Mouse (Mus musculus) liver, embryonic 15.5 days (tissue): ENCODE measurements around the gene Dusp22. TPM values are rescaled to one million over a fixed set of nuclear protein-coding genes. Genes with fewer than 3 reads are reported as not detected.

Experiments
- ATAC-seq: fragments of 200-750 bp; cut with Nextera tagmentation; 2 replicates; pipeline ENCODE4 v1.8.0; 2017; ENCODE audit warnings: moderate number of reproducible peaks, mild to moderate bottlenecking, moderate library complexity; ENCODE audit not compliant: insufficient read depth
- H3K27ac ChIP-seq: fragments of 300-500 bp; sonication (generic); replicated peaks from 2 replicates; pipeline ENCODE4 v1.5.1; 2015; ENCODE audit warnings: mild to moderate bottlenecking, inconsistent platforms
- H3K27me3 ChIP-seq: fragments of 300-500 bp; sonication (generic); 2 replicates; pipeline ENCODE4 v1.6.1; 2015; ENCODE audit warnings: mild to moderate bottlenecking, inconsistent platforms
- H3K36me3 ChIP-seq: fragments of 300-500 bp; sonication (generic); replicated peaks from 2 replicates; pipeline ENCODE4 v1.6.1; 2015; ENCODE audit warnings: moderate library complexity, mild to moderate bottlenecking, inconsistent platforms
- H3K4me1 ChIP-seq: fragments of 300-500 bp; sonication (generic); replicated peaks from 2 replicates; pipeline ENCODE4 v1.6.1; 2015; ENCODE audit warnings: inconsistent platforms
- H3K4me2 ChIP-seq: fragments of 300-500 bp; sonication (generic); 2 replicates; pipeline ENCODE4 v1.6.1; 2015; ENCODE audit warnings: moderate library complexity, mild to moderate bottlenecking, inconsistent platforms
- H3K4me3 ChIP-seq: fragments of 300-500 bp; sonication (generic); replicated peaks from 2 replicates; pipeline ENCODE4 v1.5.1; 2015; ENCODE audit warnings: mild to moderate bottlenecking, inconsistent platforms
- H3K9ac ChIP-seq: fragments of 300-500 bp; sonication (generic); 2 replicates; pipeline ENCODE4 v1.6.1; 2015; ENCODE audit warnings: moderate library complexity, mild to moderate bottlenecking, inconsistent platforms
- H3K9me3 ChIP-seq: fragments of 300-500 bp; sonication (generic); replicated peaks from 2 replicates; pipeline ENCODE4 v1.6.1; 2016; ENCODE audit warnings: inconsistent platforms
- WGBS: fragments of 180-500 bp; shearing (Covaris S2); methylation state at CpG from one replicate; pipeline ENCODE4 v1.1.7; 2015; ENCODE audit warnings: mixed read lengths; ENCODE audit not compliant: insufficient replicate concordance; 5-methylcytosine and 5-hydroxymethylcytosine counted together
- polyA plus RNA-seq: library from polyadenylated mRNA; unstranded; fragments of >200 nt; fragmentation: Nextera tagmentation; extraction: Ambion mirVana; gene quantifications from 2 replicates; pipeline ENCODE4 v1.2.1, GENCODE M21; 2015

Gene Dusp22
- polyA plus RNA-seq, 1 experiment from 2014 or later: 7.9 TPM

- H3K27me3 ChIP-seq: no peaks in the 10 kb centered on the region
- H3K27ac ChIP-seq: no peak overlapping the region
- H3K4me3 ChIP-seq: no peak overlapping the region
- 37% methylated on average over 5 of the region's 5 CpGs for WGBS
- H3K36me3 ChIP-seq: no peaks in the 10 kb centered on the region
- no peak overlapping the region for H3K4me2 ChIP-seq
- no peaks in the 10 kb centered on the region for H3K9me3 ChIP-seq
- ATAC-seq: no peak
- no peak overlapping the region for H3K9ac ChIP-seq
- H3K4me1 ChIP-seq: no peaks in the 10 kb centered on the region
These were observed 63.5 kb downstream of the Dusp22 start for GRCm38 (mm10) chr13:30723258-30723657.

- H3K9ac ChIP-seq: no peak overlapping the region
- H3K4me3 ChIP-seq: no peak overlapping the region
- ATAC-seq: no peak
- no peaks in the 10 kb centered on the region for H3K4me1 ChIP-seq
- no peaks in the 10 kb centered on the region for H3K27me3 ChIP-seq
- H3K36me3 ChIP-seq: no peaks in the 10 kb centered on the region
- no peak overlapping the region for H3K4me2 ChIP-seq
- no peak overlapping the region for H3K27ac ChIP-seq
- 47% methylated on average over 8 of the region's 8 CpGs for WGBS
- H3K9me3 ChIP-seq: no peaks in the 10 kb centered on the region
These were observed 64.1 kb downstream of the Dusp22 start for GRCm38 (mm10) chr13:30723858-30724257.

DNA sequence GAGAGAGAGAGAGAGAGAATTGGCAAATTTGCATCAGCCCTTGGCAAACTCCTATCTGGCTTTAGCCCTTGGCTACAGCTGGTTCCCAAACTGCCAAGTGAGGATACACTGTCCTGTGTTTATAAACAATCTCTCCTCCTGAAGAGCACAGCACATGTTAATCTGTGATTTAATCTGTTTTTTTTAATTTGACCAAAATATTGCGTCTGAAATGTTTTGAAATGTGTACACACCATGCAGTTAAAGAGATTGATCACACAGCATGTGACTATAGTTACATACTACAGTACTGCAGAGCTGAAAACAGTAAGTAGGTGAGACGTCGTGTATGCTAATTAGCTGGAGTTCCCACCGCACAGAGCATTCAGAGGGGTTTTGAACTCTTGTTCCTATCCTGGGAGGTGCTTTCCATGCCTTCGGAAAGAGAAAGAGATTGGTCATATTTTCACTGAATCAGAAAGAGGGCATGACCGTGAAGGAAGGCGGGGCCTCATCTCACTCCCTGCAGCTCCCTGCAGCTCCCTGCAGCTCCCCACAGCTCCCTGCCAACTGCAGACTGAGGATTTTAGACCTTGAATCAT is 65.0 kb downstream of the Dusp22 start:
- no peak overlapping the region for H3K4me2 ChIP-seq
- H3K27me3 ChIP-seq: no peaks in the 10 kb centered on the region
- no peak overlapping the region for H3K9ac ChIP-seq
- no peaks in the 10 kb centered on the region for H3K36me3 ChIP-seq
- H3K4me1 ChIP-seq: no peaks in the 10 kb centered on the region
- no peaks in the 10 kb centered on the region for H3K9me3 ChIP-seq
- H3K27ac ChIP-seq: no peak overlapping the region
- no peak overlapping the region for H3K4me3 ChIP-seq
- 29% methylated on average over 7 of the region's 7 CpGs for WGBS
- no peak for ATAC-seq

DNA sequence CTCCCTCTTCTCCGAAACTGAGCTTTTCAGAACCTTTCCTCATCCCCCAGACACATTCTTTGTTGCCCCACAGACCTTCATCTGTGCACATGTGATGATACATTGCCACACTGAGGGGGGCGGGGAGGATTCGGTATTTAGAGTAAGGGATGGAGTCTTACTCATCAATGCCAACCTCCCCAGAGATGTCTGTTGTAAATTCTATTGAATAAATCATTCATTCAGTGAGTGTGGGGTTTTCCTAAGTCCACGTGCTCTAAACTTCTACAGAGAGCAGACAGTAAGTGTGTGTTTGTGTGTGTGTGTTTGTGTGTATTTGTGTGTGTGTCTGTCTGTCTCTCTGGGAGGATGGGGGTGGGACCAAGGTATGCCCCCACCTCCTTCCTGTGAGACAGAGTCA is 67.1 kb downstream of the Dusp22 start:
- Histone ChIP-seq H3K4me1 (no peaks in the 10 kb centered on the region), H3K9me3 (no peaks in the 10 kb centered on the region), H3K4me3 (no peak overlapping the region), H3K9ac (no peak overlapping the region), H3K4me2 (no peak overlapping the region), H3K36me3 (no peaks in the 10 kb centered on the region), H3K27ac (no peak overlapping the region), H3K27me3 (no peaks in the 10 kb centered on the region)
- no peak for ATAC-seq
- 60% methylated on average over 4 of the region's 4 CpGs for WGBS

DNA sequence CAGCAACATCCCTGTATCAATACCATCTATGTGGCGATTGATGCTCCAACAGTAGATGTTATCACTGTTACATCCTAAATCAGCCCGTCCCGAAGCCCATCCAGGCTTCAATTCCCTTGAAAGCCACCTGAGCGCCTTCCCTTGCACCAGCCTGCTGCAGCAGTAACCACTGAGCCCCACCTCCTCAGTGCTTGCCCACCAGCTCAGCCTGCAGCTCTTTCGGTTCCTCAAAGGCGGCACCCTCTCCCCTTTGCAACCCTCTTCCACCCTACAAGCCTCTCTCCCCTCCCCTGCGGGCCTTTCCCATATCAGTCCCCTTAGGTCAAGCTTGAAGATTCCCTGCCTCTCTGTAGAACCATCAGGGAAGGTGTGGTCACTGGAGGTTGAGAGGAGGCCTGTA is 68.4 kb downstream of the Dusp22 start:
- H3K4me3 ChIP-seq: no peak overlapping the region
- H3K27ac ChIP-seq: no peak overlapping the region
- H3K4me1 ChIP-seq: no peaks in the 10 kb centered on the region
- no peaks in the 10 kb centered on the region for H3K27me3 ChIP-seq
- H3K9me3 ChIP-seq: no peaks in the 10 kb centered on the region
- 72% methylated on average over 7 of the region's 7 CpGs for WGBS
- no peak overlapping the region for H3K9ac ChIP-seq
- no peak overlapping the region for H3K4me2 ChIP-seq
- H3K36me3 ChIP-seq: no peaks in the 10 kb centered on the region
- no peak for ATAC-seq

- Histone ChIP-seq H3K9me3 (no peaks in the 10 kb centered on the region), H3K4me2 (no peak overlapping the region), H3K4me3 (no peak overlapping the region), H3K4me1 (no peaks in the 10 kb centered on the region), H3K36me3 (no peaks in the 10 kb centered on the region), H3K9ac (no peak overlapping the region), H3K27ac (no peak overlapping the region), H3K27me3 (no peaks in the 10 kb centered on the region)
- 50% methylated on average over 6 of the region's 6 CpGs for WGBS
- no peak for ATAC-seq
These were observed 69.4 kb downstream of the Dusp22 start for GRCm38 (mm10) chr13:30729245-30729644.

DNA sequence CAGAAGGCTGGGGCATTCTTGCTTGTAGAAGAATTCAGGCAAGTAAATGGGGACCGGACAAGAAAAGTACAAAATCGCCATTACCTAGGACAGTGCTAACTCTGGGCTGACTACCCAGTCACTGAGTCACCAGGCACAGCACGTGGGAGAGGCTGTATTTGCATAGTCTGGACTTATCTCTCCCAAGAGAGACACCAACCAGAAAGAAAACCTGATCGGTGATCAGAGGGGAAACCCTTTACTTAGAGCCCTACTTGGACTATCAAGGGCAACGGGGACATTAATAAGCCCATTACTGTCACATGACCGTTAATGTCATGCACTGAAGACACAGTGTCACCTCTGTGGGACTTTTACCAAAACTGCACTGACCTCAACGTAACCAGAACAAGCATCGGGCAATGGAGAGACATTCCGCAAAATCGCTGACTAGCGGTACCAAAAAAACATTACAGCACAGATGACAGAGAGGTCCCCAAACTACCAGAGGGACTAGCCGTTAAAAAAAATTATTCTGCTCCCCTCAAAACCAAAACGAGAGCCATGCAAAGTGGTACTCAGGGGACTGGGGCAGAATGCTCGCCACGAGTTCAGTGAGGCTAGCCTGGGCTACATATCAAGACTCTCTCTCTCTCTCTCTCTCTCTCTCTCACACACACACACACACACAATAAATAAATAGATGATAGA is 70.5 kb downstream of the Dusp22 start:
- no peaks in the 10 kb centered on the region for H3K27me3 ChIP-seq
- no peak overlapping the region for H3K4me3 ChIP-seq
- H3K9ac ChIP-seq: no peak overlapping the region
- no peak overlapping the region for H3K27ac ChIP-seq
- 69% methylated on average over 15 of the region's 15 CpGs for WGBS
- H3K36me3 ChIP-seq: no peaks in the 10 kb centered on the region
- no peaks in the 10 kb centered on the region for H3K4me1 ChIP-seq
- H3K9me3 ChIP-seq: no peaks in the 10 kb centered on the region
- no peak overlapping the region for H3K4me2 ChIP-seq
- no peak for ATAC-seq

DNA sequence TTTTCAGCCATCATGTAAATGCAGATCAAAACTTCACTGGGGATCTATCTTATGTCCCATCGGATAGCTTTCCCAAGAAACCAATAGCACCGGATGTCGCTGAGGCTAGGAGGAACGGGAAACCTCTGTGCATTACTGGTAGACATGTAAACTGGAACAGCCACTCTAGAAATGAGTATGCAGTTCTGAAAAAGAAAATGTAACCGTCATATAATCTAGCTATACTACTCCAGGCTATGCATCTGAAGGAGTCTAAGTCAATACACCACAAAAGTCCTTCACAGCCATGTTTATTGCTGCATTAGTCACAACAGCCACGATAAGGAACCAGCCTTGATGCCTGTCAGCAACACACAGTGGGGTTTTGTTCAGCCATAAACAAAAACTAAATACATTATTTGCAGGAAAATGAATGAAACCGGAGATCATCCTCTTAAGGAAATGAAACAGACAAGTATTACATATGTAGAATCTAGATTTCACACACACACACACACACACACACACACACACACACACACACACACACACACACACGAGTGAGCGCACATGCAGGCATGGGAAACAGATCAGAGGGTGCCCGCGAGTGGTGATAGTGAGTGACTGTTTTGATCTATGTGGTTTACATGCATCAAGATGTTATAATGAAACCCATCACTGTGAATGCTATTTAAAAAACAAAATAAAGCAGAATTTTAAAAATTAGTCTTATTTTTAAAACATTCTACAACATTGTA is 73.1 kb downstream of the Dusp22 start:
- Histone ChIP-seq H3K4me1 (no peaks in the 10 kb centered on the region), H3K9me3 (no peaks in the 10 kb centered on the region), H3K4me3 (no peak overlapping the region), H3K9ac (no peak overlapping the region), H3K27ac (no peak overlapping the region), H3K27me3 (no peaks in the 10 kb centered on the region), H3K4me2 (no peak overlapping the region), H3K36me3 (no peaks in the 10 kb centered on the region)
- 66% methylated on average over 11 of the region's 11 CpGs for WGBS
- no peak for ATAC-seq

GRCm38 (mm10) chr13:30736721-30737120 is 76.9 kb downstream of the Dusp22 start:
- H3K4me1 ChIP-seq: no peaks in the 10 kb centered on the region
- no peaks in the 10 kb centered on the region for H3K36me3 ChIP-seq
- no peak overlapping the region for H3K9ac ChIP-seq
- no peak overlapping the region for H3K27ac ChIP-seq
- H3K27me3 ChIP-seq: no peaks in the 10 kb centered on the region
- no peak for ATAC-seq
- WGBS: 62% methylated on average over 5 of the region's 5 CpGs
- H3K4me2 ChIP-seq: no peak overlapping the region
- no peak overlapping the region for H3K4me3 ChIP-seq
- H3K9me3 ChIP-seq: no peaks in the 10 kb centered on the region

DNA sequence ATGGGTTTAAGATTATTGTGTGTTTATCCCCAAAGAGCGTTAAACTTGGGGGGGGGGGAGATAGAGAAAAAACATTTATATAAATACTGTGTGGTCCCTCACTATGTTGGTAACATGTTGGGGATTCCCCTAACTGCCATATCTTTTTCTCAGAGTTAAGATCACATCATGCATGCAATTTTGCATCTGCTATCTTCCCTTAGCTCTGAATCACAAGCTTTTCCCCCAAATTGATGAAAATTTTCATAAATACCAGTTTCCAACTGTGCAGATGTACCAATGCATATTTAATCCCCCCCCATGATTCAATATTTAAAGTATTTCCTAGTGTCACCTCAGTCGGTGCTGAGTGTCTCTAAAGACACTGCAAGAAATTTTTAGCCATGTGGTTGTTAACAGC is 77.5 kb downstream of the Dusp22 start:
- H3K9ac ChIP-seq: no peak overlapping the region
- H3K4me1 ChIP-seq: no peaks in the 10 kb centered on the region
- no peak for ATAC-seq
- no peak overlapping the region for H3K4me3 ChIP-seq
- 61% methylated on average over 2 of the region's 2 CpGs for WGBS
- H3K9me3 ChIP-seq: no peaks in the 10 kb centered on the region
- H3K36me3 ChIP-seq: no peaks in the 10 kb centered on the region
- H3K27me3 ChIP-seq: no peaks in the 10 kb centered on the region
- H3K27ac ChIP-seq: no peak overlapping the region
- no peak overlapping the region for H3K4me2 ChIP-seq

GRCm38 (mm10) chr13:30738310-30738840 is 78.6 kb downstream of the Dusp22 start:
- no peak overlapping the region for H3K4me2 ChIP-seq
- ATAC-seq: no peak
- no peak overlapping the region for H3K4me3 ChIP-seq
- H3K36me3 ChIP-seq: no peaks in the 10 kb centered on the region
- no peaks in the 10 kb centered on the region for H3K27me3 ChIP-seq
- H3K27ac ChIP-seq: no peak overlapping the region
- H3K9ac ChIP-seq: no peak overlapping the region
- H3K4me1 ChIP-seq: no peaks in the 10 kb centered on the region
- 45% methylated on average over 4 of the region's 4 CpGs for WGBS
- no peaks in the 10 kb centered on the region for H3K9me3 ChIP-seq
